Mouse (Mus musculus) cortical plate, adult 2 months (tissue): ENCODE measurements at regions not wholly inside any gene's neighbourhood (a gene's known extent, or its start where the extent isn't known, plus 50 kb on each side); places are given as distances from the start of the nearest gene placed in this dataset.

Source experiments
- CTCF ChIP-seq: fragments of 200-500 bp; IDR thresholded peaks from 2 replicates; pipeline ENCODE4 v1.5.1; 2011; ENCODE audit warnings: mild to moderate bottlenecking, control low read depth, low read length; ENCODE audit not compliant: insufficient read depth; ENCODE audit errors: extremely low read depth
- POLR2A ChIP-seq: fragments of 200-500 bp; IDR thresholded peaks from 2 replicates; pipeline ENCODE4 v1.6.1; 2011; ENCODE audit warnings: mild to moderate bottlenecking, low read length, control low read depth; ENCODE audit not compliant: insufficient read depth; ENCODE audit errors: extremely low read depth

- TF ChIP-seq CTCF (no peak), POLR2A (no peak)
Measured at GRCm38 (mm10) chr11:63670477-63670876, 251.6 kb downstream of the Hs3st3b1 start.
